Mouse (Mus musculus) brain, embryonic 14.5 days (tissue): ENCODE data around the gene Dmwd.

Experiments used
- CTCF ChIP-seq: fragments of 200-500 bp; IDR thresholded peaks from 2 replicates; pipeline ENCODE4 v1.5.1; 2012; ENCODE audit warnings: inconsistent platforms, mild to moderate bottlenecking, moderate library complexity, borderline replicate concordance; ENCODE audit not compliant: insufficient read depth, insufficient read length; ENCODE audit errors: extremely low read depth
- POLR2A ChIP-seq: fragments of 200-500 bp; IDR thresholded peaks from 2 replicates; pipeline ENCODE4 v1.6.1; 2012; ENCODE audit warnings: mild to moderate bottlenecking, inconsistent platforms, borderline replicate concordance; ENCODE audit not compliant: poor library complexity, insufficient read depth, insufficient read length, severe bottlenecking; ENCODE audit errors: extremely low read depth

DNA sequence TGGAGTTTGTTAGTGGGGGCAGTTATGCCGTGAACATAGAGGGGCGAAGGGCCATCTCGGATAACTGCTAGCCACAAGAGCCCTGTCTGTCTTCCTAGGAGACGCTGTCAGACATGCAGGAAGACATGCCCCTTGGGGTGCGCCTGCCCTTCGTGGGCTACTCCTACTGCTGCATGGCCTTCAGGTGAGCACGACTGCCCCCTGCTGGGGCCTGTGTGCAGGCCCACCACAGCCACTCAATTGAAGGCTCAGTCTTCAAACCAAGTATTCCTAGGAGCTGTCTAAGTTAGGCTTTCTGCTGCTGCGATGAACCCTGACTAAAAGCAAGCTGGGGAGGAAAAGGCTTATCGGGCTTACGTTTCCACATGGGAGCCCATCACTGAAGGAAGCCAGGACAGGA lies 12.8 kb downstream of the Dmwd start:
- TF ChIP-seq CTCF (peak; percentile 85), POLR2A (no peak)
